Mouse (Mus musculus): Measurements from ENCODE around the gene Dhx40. TPM values are rescaled to one million over a fixed set of nuclear protein-coding genes. Genes with fewer than 3 reads are reported as not detected.

Dhx40 gene
- total and polyA plus RNA-seq, 3 experiments = 6.2 to 24.7 (median 23.5) TPM

- peaks cover 48% of the 10 kb centered on the region for H3K4me1 ChIP-seq (ENCODE audit: insufficient read depth, low read depth, low read length)
- H3K4me3 ChIP-seq (ENCODE audit: low read depth, low read length) = peak within 1 kb of the TSS; percentile 93
- TF ChIP-seq TAL1 (conservative IDR thresholded peaks at IDR 0.05; ENCODE audit: low read depth, low read length) = no peak
- TF ChIP-seq POLR2AphosphoS5 (IDR thresholded peaks at IDR 0.05; ENCODE audit: insufficient replicate concordance, low read depth, low read length) = no peak
- no peak for TF ChIP-seq CTCF (IDR thresholded peaks at IDR 0.05; ENCODE audit: low read depth, low read length)
- TF ChIP-seq GATA1 (IDR thresholded peaks at IDR 0.05; ENCODE audit: borderline replicate concordance, low read length) = no peak
- TF ChIP-seq GATA2 (IDR thresholded peaks at IDR 0.05; ENCODE audit: borderline replicate concordance, low read depth, low read length) = no peak
- ATAC-seq (ENCODE audit: extremely low read depth, insufficient number of reproducible peaks, low FRiP score, poor library complexity, severe bottlenecking) (peak; percentile 88), DNase-seq (ENCODE audit: low spot score) (peak; percentile 80)
- H3K36me3 ChIP-seq (replicated peaks) = peaks cover 12% of the 10 kb centered on the region
- no peaks in the 10 kb centered on the region for H3K27me3 ChIP-seq (ENCODE audit: insufficient read depth, low read length)
- H3K9me3 ChIP-seq (replicated peaks) = no peaks in the 10 kb centered on the region
These were observed 49.8 kb downstream of the Dhx40 start, which contains the start of gene Cltc for GRCm38 (mm10) chr11:86757480-86758371. TSS of gene Cltc (minus strand) at chr11:86757565.

GRCm38 (mm10) chr11:86757142-86757479 lies 50.4 kb downstream of the Dhx40 start:
- Histone ChIP-seq H3K36me3 (replicated peaks) (peaks cover 17% of the 10 kb centered on the region), H3K9me3 (replicated peaks) (no peaks in the 10 kb centered on the region), H3K4me3 (ENCODE audit: low read depth, low read length) (peak overlapping the region; percentile 93), H3K4me1 (ENCODE audit: insufficient read depth, low read depth, low read length) (peaks cover 53% of the 10 kb centered on the region), H3K27me3 (ENCODE audit: insufficient read depth, low read length) (no peaks in the 10 kb centered on the region)
- ATAC-seq (ENCODE audit: extremely low read depth, insufficient number of reproducible peaks, low FRiP score, poor library complexity, severe bottlenecking) (no peak), DNase-seq (ENCODE audit: low spot score) (no peak)
- TF ChIP-seq GATA1 (IDR thresholded peaks at IDR 0.05; ENCODE audit: borderline replicate concordance, low read length) = no peak

- no peaks in the 10 kb centered on the region for H3K27me3 ChIP-seq (ENCODE audit: insufficient read depth, low read length)
- no peak for DNase-seq (ENCODE audit: low spot score)
- peaks cover 20% of the 10 kb centered on the region for H3K36me3 ChIP-seq (replicated peaks)
- H3K4me3 ChIP-seq (ENCODE audit: low read depth, low read length) = peak overlapping the region; percentile 93
- TF ChIP-seq GATA2 (IDR thresholded peaks at IDR 0.05; ENCODE audit: borderline replicate concordance, low read depth, low read length) (no peak), CTCF (IDR thresholded peaks at IDR 0.05; ENCODE audit: low read depth, low read length) (no peak), POLR2AphosphoS5 (IDR thresholded peaks at IDR 0.05; ENCODE audit: insufficient replicate concordance, low read depth, low read length) (no peak), TAL1 (conservative IDR thresholded peaks at IDR 0.05; ENCODE audit: low read depth, low read length) (no peak), GATA1 (IDR thresholded peaks at IDR 0.05; ENCODE audit: borderline replicate concordance, low read length) (no peak)
- H3K4me1 ChIP-seq (ENCODE audit: insufficient read depth, low read depth, low read length) = peaks cover 58% of the 10 kb centered on the region
- ATAC-seq (ENCODE audit: extremely low read depth, insufficient number of reproducible peaks, low FRiP score, poor library complexity, severe bottlenecking) = no peak
- H3K9me3 ChIP-seq (replicated peaks) = no peaks in the 10 kb centered on the region
These were observed 51.1 kb downstream of the Dhx40 start for GRCm38 (mm10) chr11:86756156-86757141.

GRCm38 (mm10) chr11:86752404-86752803 lies 55.1 kb downstream of the Dhx40 start:
- Histone ChIP-seq H3K36me3 (replicated peaks) (peaks cover 31% of the 10 kb centered on the region), H3K4me3 (ENCODE audit: low read depth, low read length) (no peak overlapping the region), H3K9me3 (replicated peaks) (no peaks in the 10 kb centered on the region), H3K4me1 (ENCODE audit: insufficient read depth, low read depth, low read length) (peaks cover 72% of the 10 kb centered on the region), H3K27me3 (ENCODE audit: insufficient read depth, low read length) (no peaks in the 10 kb centered on the region)
- no peak for DNase-seq (ENCODE audit: low spot score)
- ATAC-seq (ENCODE audit: extremely low read depth, insufficient number of reproducible peaks, low FRiP score, poor library complexity, severe bottlenecking) = no peak
- TF ChIP-seq TAL1 (conservative IDR thresholded peaks at IDR 0.05; ENCODE audit: low read depth, low read length) (no peak), GATA1 (IDR thresholded peaks at IDR 0.05; ENCODE audit: borderline replicate concordance, low read length) (no peak), GATA2 (IDR thresholded peaks at IDR 0.05; ENCODE audit: borderline replicate concordance, low read depth, low read length) (no peak), CTCF (IDR thresholded peaks at IDR 0.05; ENCODE audit: low read depth, low read length) (no peak), POLR2AphosphoS5 (IDR thresholded peaks at IDR 0.05; ENCODE audit: insufficient replicate concordance, low read depth, low read length) (no peak)

- Histone ChIP-seq H3K27me3 (ENCODE audit: insufficient read depth, low read length) (no peaks in the 10 kb centered on the region), H3K36me3 (replicated peaks) (peaks cover 38% of the 10 kb centered on the region), H3K9me3 (replicated peaks) (no peaks in the 10 kb centered on the region), H3K4me1 (ENCODE audit: insufficient read depth, low read depth, low read length) (peaks cover 78% of the 10 kb centered on the region), H3K4me3 (ENCODE audit: low read depth, low read length) (no peak overlapping the region)
- DNase-seq (ENCODE audit: low spot score) = no peak
- no peak for ATAC-seq (ENCODE audit: extremely low read depth, insufficient number of reproducible peaks, low FRiP score, poor library complexity, severe bottlenecking)
- no peak for TF ChIP-seq GATA1 (IDR thresholded peaks at IDR 0.05; ENCODE audit: borderline replicate concordance, low read length)
- no peak for TF ChIP-seq GATA2 (IDR thresholded peaks at IDR 0.05; ENCODE audit: borderline replicate concordance, low read depth, low read length)
- TF ChIP-seq CTCF (IDR thresholded peaks at IDR 0.05; ENCODE audit: low read depth, low read length) = no peak
- TF ChIP-seq TAL1 (conservative IDR thresholded peaks at IDR 0.05; ENCODE audit: low read depth, low read length) = no peak
- TF ChIP-seq POLR2AphosphoS5 (IDR thresholded peaks at IDR 0.05; ENCODE audit: insufficient replicate concordance, low read depth, low read length) = no peak
These were observed 56.5 kb downstream of the Dhx40 start for GRCm38 (mm10) chr11:86751010-86751409.

Measured in G1E (cell line).